Mouse (Mus musculus) bone marrow, adult 2 months (tissue): ENCODE data around the gene Artn.

Experiments used
- CTCF ChIP-seq: fragments of 200-500 bp; IDR thresholded peaks from 2 replicates; pipeline ENCODE4 v1.5.1; 2011; ENCODE audit warnings: low read length, control low read depth; ENCODE audit not compliant: control insufficient read depth, insufficient read depth
- POLR2A ChIP-seq: fragments of 200-500 bp; IDR thresholded peaks from 2 replicates; pipeline ENCODE4 v1.6.1; 2011; ENCODE audit warnings: low read depth, mild to moderate bottlenecking, control low read depth, low read length, borderline replicate concordance; ENCODE audit not compliant: control insufficient read depth

- TF ChIP-seq CTCF (no peak), POLR2A (no peak)
Measured at GRCm38 (mm10) chr4:117921358-117921757, 8.2 kb downstream of the Artn start.
